Mouse (Mus musculus) CD4-positive naive resting alpha-beta T cell, adult 57 days (primary cell): ENCODE data around the gene Atg5. TPM values are rescaled to one million over a fixed set of nuclear protein-coding genes. Genes with fewer than 3 reads are reported as not detected.

ENCODE experiments used
- total RNA-seq: library from RNA; stranded (reverse); gene quantifications from one replicate; pipeline ENCODE4 v1.2.4, GENCODE M21; 2023

Gene Atg5
- total RNA-seq, result 23.0 TPM

GRCm38 (mm10) chr10:44268145-44268860 is at the start of gene Atg5:
Atg5 (plus strand) TSS chr10:44268358.

Other genes starting within 250 kb of the Atg5 start
- 62.9 TPM for gene Crybg1, start 119.5 kb upstream of the Atg5 start, total RNA-seq